Mouse (Mus musculus) heart, adult 2 months (tissue): ENCODE results near the gene Anks1b. TPM values are rescaled to one million over a fixed set of nuclear protein-coding genes. Genes with fewer than 3 reads are reported as not detected.

Source experiments
- DNase-seq, 2 experiments: peaks; one replicate each; pipeline ENCODE4 v3.0.0; 2021
- H3K27ac ChIP-seq: fragments of 200-600 bp; 2 replicates; pipeline ENCODE4 v1.8.1; 2022
- H3K27me3 ChIP-seq: fragments of 200-500 bp; 2 replicates; pipeline ENCODE4 v1.6.1; 2012; ENCODE audit warnings: mild to moderate bottlenecking, low read length, inconsistent platforms, mixed read lengths; ENCODE audit not compliant: control insufficient read depth, insufficient read depth
- H3K36me3 ChIP-seq: fragments of 200-500 bp; 2 replicates; pipeline ENCODE4 v1.6.1; 2012; ENCODE audit warnings: low read length, inconsistent platforms; ENCODE audit not compliant: control insufficient read depth, insufficient read depth
- H3K4me1 ChIP-seq: fragments of 200-500 bp; 2 replicates; pipeline ENCODE4 v1.6.1; 2011; ENCODE audit warnings: low read length; ENCODE audit not compliant: control insufficient read depth, insufficient read depth
- H3K4me3 ChIP-seq: fragments of 200-600 bp; 2 replicates; pipeline ENCODE4 v1.8.1; 2022
- H3K79me2 ChIP-seq: fragments of 200-500 bp; replicated peaks from 2 replicates; pipeline ENCODE4 v1.6.1; 2012; ENCODE audit warnings: mild to moderate bottlenecking, inconsistent platforms, low read length, moderate library complexity, mixed read lengths; ENCODE audit not compliant: control insufficient read depth, insufficient read depth
- H3K9ac ChIP-seq: fragments of 200-500 bp; 2 replicates; pipeline ENCODE4 v1.6.1; 2012; ENCODE audit warnings: low read depth, mild to moderate bottlenecking, control low read depth, inconsistent platforms, low read length, mixed read lengths
- CTCF ChIP-seq: fragments of 200-600 bp; IDR thresholded peaks from 2 replicates; pipeline ENCODE4 v1.8.1; 2022; ENCODE audit warnings: antibody characterized with exemption, mild to moderate bottlenecking, moderate library complexity
- EP300 ChIP-seq: fragments of 200-500 bp; IDR thresholded peaks from 2 replicates; pipeline ENCODE4 v1.6.1; 2011; ENCODE audit warnings: low read depth, low read length, control low read depth; ENCODE audit not compliant: insufficient read depth
- POLR2A ChIP-seq: fragments of 200-500 bp; IDR thresholded peaks from 2 replicates; pipeline ENCODE4 v1.6.1; 2011; ENCODE audit warnings: mild to moderate bottlenecking, low read depth, low read length, control low read depth; ENCODE audit not compliant: insufficient read depth
- WGBS: fragments of 180-500 bp; shearing (Covaris S2); methylation state at CpG from one replicate; pipeline ENCODE4 v1.1.7; 2018; 5-methylcytosine and 5-hydroxymethylcytosine counted together
- intact Hi-C: fragments of 180-260 bp; cut with DNase I; formaldehyde crosslinking; loops from one replicate; pipeline ENCODE4 v1.15.1; 2025
- polyA plus RNA-seq: library from polyadenylated mRNA; depleted of rRNA; stranded (reverse); fragments of >200 nt; gene quantifications from 2 replicates; pipeline ENCODE4 v1.2.3, GENCODE M21; 2012
- total RNA-seq, 2 experiments: library from RNA; stranded (reverse); gene quantifications; 2 replicates each; pipeline ENCODE4 v1.2.3; 2021

Gene Anks1b
- total and polyA plus RNA-seq, 3 experiments, result 0.16 to 0.80 (median 0.52) TPM

DNA sequence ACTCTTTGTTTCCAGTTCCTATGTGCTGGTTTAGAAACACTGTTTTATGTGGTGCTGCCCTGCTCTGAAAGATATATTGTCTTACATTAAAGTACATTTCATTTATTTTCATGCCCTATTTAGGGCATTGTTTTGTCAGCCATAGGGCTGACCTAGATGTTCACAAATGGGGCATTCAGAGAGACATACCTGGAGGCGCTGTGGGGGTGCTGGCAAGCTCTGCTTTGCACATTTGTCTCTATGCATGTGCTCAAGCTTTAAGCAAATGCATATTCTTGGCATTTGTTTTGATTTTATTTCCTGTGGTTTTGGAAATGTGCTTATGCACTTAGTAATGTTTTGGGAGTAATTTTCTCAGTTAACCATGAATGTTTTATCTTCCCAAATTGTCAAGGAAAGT is 43.8 kb downstream of the Anks1b start:
- H3K9ac ChIP-seq, result no peak overlapping the region
- no peaks in the 10 kb centered on the region for H3K36me3 ChIP-seq
- H3K4me3 ChIP-seq, result no peak overlapping the region
- WGBS, result 87% methylated on average over 1 of the region's 1 CpGs
- no peak for DNase-seq
- TF ChIP-seq CTCF (no peak), POLR2A (no peak), EP300 (no peak)
- no peak overlapping the region for H3K27ac ChIP-seq
- no peaks in the 10 kb centered on the region for H3K79me2 ChIP-seq
- H3K4me1 ChIP-seq, result no peaks in the 10 kb centered on the region
- intact Hi-C loops, result no loop called here
- no peaks in the 10 kb centered on the region for H3K27me3 ChIP-seq

DNA sequence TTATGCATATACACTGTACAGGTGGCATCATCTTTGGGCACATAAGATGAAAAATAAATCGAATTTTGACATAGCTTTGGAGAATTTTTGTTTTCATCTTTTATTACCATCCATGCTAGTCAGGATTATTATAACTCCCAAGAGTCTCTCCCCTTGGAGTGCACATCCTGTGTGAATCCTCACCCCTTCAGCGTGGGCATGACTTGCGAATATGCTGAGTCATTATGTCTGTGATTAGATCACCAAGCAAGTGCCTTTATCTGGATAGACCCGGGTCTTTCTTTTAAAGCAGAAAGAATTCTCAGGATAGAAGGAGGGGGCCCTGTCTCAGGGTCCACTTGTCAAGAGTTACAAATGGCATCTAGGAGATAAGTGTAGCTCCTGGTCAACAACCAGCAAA is 48.7 kb downstream of the Anks1b start:
- TF ChIP-seq CTCF (no peak), POLR2A (no peak), EP300 (no peak)
- DNase-seq, result no peak
- Histone ChIP-seq H3K27ac (no peak overlapping the region), H3K4me3 (no peak overlapping the region), H3K4me1 (no peaks in the 10 kb centered on the region), H3K79me2 (no peaks in the 10 kb centered on the region), H3K9ac (no peak overlapping the region), H3K27me3 (no peaks in the 10 kb centered on the region), H3K36me3 (no peaks in the 10 kb centered on the region)
- intact Hi-C loops, result no loop called here
- 57% methylated on average over 4 of the region's 4 CpGs for WGBS

DNA sequence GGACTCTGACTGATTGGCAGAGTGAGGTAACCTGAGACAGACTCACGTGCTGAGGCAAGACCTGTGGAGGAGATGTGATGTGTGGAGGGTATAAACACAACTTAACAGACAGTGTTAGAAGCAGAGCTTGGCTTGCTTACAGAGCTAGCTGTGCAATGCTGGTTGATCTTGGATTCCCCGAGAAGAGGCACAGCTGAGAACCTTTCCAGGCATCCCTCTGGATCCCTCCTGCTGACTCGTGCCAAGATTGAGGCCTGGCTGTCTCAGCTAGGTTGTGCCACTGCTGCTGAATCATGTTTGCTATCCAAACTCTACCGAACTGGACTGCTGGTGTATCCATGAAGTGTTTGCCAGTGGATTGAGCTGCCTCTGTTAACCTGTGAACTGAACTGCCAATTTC is 68.9 kb downstream of the Anks1b start:
- H3K79me2 ChIP-seq, result no peaks in the 10 kb centered on the region
- H3K36me3 ChIP-seq, result no peaks in the 10 kb centered on the region
- WGBS, result 63% methylated on average over 4 of the region's 4 CpGs
- DNase-seq, result no peak
- no peak overlapping the region for H3K9ac ChIP-seq
- intact Hi-C loops, result no loop called here
- H3K4me1 ChIP-seq, result no peaks in the 10 kb centered on the region
- no peak for TF ChIP-seq EP300
- no peak for TF ChIP-seq POLR2A
- no peak for TF ChIP-seq CTCF
- H3K4me3 ChIP-seq, result no peak overlapping the region
- H3K27me3 ChIP-seq, result no peaks in the 10 kb centered on the region
- no peak overlapping the region for H3K27ac ChIP-seq

- WGBS, result 94% methylated on average over 1 of the region's 1 CpGs
- no peaks in the 10 kb centered on the region for H3K36me3 ChIP-seq
- no peak overlapping the region for H3K4me3 ChIP-seq
- no peak for DNase-seq
- H3K79me2 ChIP-seq, result no peaks in the 10 kb centered on the region
- no peak overlapping the region for H3K27ac ChIP-seq
- no peaks in the 10 kb centered on the region for H3K27me3 ChIP-seq
- intact Hi-C loops, result no loop called here
- no peak overlapping the region for H3K9ac ChIP-seq
- TF ChIP-seq POLR2A, result no peak
- TF ChIP-seq EP300, result no peak
- TF ChIP-seq CTCF, result no peak
- H3K4me1 ChIP-seq, result no peaks in the 10 kb centered on the region
These were observed 73.5 kb downstream of the Anks1b start for GRCm38 (mm10) chr10:89946636-89947349.

- Histone ChIP-seq H3K79me2 (no peaks in the 10 kb centered on the region), H3K4me3 (no peak overlapping the region), H3K9ac (no peak overlapping the region), H3K36me3 (no peaks in the 10 kb centered on the region), H3K4me1 (no peaks in the 10 kb centered on the region), H3K27ac (no peak overlapping the region), H3K27me3 (no peaks in the 10 kb centered on the region)
- no peak for DNase-seq
- WGBS, result 83% methylated on average over 4 of the region's 4 CpGs
- intact Hi-C loops, result no loop called here
- TF ChIP-seq CTCF, result no peak
- no peak for TF ChIP-seq POLR2A
- TF ChIP-seq EP300, result no peak
These were observed 101.1 kb downstream of the Anks1b start for GRCm38 (mm10) chr10:89974361-89974760.

DNA sequence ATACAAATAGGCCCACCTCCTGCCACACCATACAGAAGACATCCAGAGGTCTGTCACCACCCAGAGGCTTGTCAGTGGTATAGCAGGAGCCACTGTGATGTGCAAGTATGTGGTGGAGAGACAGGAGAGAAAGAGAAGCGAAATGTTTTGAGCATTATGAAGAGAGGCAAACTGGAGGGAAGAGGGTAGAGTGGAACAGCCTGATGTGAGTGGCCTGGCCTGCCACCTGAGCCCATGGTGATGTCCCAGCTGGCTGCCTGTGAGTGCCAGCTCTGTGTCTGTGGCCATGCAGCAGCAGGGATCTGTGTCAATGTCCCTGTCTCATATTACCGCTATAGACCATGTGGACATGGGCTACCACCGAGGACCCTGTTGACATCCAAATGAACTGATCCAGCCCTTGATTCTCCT is 102.1 kb downstream of the Anks1b start:
- Histone ChIP-seq H3K27ac (no peak overlapping the region), H3K79me2 (no peaks in the 10 kb centered on the region), H3K4me3 (no peak overlapping the region), H3K9ac (no peak overlapping the region), H3K4me1 (no peaks in the 10 kb centered on the region), H3K27me3 (no peaks in the 10 kb centered on the region), H3K36me3 (no peaks in the 10 kb centered on the region)
- intact Hi-C loops, result no loop called here
- DNase-seq, result no peak
- TF ChIP-seq CTCF (peak; percentile 26), POLR2A (no peak)
- WGBS, result 62% methylated on average over 3 of the region's 3 CpGs
